Mouse (Mus musculus): ENCODE data around the gene Map3k20.
A peak's percentile ranks its signal among the peaks of the same experiment; 100 is the strongest.

Map3k20 gene

GRCm38 (mm10) chr2:72285256-72285887 lies at the start of gene Map3k20:
TSS of gene Map3k20 (plus strand) at chr2:72285637.
- peak; percentile 54 for DNase-seq (ENCODE audit: low read depth)

GRCm38 (mm10) chr2:72238421-72238820 lies 47.0 kb upstream of the Map3k20 start:
- no peak for DNase-seq (ENCODE audit: low read depth)

DNA sequence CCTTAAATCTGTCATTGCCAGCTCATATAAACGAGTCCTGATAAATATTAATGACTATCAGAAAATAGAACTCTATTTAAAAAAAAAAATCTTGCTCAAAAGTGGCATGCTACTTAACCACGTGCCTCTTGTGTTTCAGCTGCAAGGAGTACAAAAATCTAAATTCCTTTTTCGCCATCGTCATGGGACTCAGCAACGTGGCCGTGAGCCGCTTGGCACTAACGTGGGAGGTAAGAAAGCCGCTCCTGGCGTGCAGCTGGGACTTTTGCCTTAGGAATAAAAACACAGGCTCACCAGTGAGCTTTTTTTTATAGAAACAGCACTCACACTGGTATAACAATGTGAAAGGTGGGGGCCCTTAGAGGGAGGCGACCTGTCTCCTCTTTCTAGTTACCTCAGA lies 46.5 kb upstream of the Map3k20 start:
- DNase-seq (ENCODE audit: low read depth) = no peak

- DNase-seq (ENCODE audit: low read depth) = no peak
Observed at GRCm38 (mm10) chr2:72239456-72239855, 46.0 kb upstream of the Map3k20 start.

GRCm38 (mm10) chr2:72239993-72240392 lies 45.4 kb upstream of the Map3k20 start:
- no peak for DNase-seq (ENCODE audit: low read depth)

DNA sequence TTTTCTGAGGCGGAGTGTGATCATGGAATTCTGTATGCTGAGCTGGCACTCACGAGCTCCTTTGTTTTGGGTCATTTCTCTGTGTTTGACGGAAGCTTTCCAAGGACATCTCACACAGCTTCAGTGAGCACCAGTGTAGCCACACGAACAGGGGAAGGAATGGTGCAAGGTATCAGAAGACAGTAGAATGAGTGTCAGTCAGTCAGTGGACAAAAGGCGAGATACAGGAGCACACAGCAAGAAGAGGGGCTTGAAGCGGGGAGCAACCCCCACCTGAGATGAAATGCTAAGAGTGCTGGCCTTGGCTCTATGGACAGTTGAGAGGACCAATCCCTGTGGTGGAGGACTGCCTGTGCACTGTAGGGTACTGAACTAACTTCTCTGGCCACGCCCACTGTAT lies 44.7 kb upstream of the Map3k20 start:
- no peak for DNase-seq (ENCODE audit: low read depth)

- DNase-seq (ENCODE audit: low read depth) = no peak
Observed at GRCm38 (mm10) chr2:72241714-72242472, 43.5 kb upstream of the Map3k20 start.

DNA sequence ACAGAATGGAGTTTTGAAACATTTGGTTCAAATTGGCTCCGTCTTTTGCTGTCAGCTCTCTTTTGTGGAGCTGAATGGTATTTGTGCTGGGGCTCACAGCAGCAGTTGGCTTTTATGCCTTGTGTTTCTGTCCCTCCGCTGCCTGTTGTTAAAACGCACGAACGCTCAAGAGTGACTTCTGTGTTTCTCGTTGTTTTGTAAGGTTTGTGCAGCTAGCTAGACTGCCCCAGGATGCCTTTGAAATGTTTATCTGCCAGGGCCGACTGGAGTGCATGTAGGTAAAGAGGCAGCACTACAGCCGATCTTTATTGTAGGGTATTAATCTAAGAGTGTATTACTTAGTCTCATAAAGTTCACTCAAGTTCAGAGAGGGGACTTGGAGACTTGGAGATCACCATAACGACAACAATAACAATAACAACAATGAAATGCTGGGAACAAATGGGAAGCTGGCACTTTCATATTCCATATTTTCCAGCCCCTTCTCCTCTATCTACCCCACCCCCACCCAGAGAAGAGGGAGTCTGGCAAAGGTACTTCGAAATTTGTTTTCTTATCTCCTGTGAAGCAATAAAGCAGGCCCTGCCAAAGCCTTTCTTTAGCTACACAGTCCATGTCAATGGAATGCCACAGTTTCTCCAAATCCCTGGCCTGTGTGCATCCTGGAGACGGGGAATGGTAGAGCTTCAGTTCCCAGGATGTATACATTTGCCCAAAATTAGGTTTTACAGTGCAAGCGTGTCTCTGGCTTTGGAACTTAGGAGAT lies 42.3 kb upstream of the Map3k20 start:
- DNase-seq (ENCODE audit: low read depth) = no peak

DNA sequence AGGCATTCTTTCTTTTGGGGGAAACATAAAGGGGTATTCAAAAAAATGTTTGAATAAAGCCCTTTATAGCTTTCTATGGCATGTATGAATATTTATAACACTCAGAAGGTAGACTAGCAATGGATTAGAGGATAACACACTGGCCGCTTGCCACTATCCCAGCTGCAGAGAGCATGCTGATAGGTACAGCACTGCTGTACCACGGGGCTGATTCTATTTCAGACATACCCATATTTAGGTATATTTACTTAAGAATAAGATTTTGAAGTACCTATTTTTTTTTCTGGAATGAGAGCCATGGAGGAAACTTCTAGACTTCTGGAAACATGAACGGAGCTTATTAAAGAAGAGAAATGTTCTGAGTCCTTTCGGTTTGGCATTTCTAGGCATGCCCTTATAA lies 39.8 kb upstream of the Map3k20 start:
- DNase-seq (ENCODE audit: low read depth) = no peak

DNA sequence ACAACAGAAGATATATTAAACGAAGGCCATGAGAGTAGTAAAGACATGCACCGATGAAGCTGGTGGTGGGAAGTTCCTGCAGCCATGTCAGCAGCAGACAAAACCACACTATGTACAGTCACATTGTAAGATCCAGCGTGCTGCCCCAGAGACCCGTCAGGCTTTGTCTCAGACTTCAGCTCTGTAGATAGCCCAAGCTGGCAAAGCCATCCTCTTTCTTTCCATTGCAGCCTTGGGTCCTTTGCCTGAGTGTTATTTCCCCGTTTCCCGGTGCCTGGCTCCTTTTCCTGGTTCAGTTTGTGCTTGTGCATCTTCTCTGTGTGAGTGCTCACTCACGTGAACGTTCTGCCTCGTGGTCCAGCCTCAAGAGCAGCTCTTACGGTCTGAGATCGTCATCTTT lies 39.1 kb upstream of the Map3k20 start:
- no peak for DNase-seq (ENCODE audit: low read depth)

DNA sequence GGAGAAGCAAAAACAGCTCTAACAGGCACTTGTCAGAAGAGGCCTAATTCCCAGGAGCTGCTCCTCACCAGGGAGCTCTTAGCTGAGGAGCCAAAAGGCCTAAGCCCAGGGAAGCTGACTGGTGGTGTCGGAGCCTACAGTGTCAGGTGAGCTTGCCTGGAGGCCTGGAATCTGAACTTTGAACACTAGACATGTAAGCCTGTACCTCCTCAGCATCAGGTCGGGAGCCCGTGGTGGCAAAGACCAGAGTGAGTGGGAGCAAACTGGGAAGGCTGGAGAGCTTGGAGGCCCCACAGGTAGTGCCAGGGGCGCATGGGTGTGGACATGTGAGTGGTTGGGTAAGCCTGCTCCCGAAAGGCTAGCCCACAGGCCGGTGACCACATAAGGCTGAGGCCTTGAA lies 37.6 kb upstream of the Map3k20 start:
- no peak for DNase-seq (ENCODE audit: low read depth)

DNA sequence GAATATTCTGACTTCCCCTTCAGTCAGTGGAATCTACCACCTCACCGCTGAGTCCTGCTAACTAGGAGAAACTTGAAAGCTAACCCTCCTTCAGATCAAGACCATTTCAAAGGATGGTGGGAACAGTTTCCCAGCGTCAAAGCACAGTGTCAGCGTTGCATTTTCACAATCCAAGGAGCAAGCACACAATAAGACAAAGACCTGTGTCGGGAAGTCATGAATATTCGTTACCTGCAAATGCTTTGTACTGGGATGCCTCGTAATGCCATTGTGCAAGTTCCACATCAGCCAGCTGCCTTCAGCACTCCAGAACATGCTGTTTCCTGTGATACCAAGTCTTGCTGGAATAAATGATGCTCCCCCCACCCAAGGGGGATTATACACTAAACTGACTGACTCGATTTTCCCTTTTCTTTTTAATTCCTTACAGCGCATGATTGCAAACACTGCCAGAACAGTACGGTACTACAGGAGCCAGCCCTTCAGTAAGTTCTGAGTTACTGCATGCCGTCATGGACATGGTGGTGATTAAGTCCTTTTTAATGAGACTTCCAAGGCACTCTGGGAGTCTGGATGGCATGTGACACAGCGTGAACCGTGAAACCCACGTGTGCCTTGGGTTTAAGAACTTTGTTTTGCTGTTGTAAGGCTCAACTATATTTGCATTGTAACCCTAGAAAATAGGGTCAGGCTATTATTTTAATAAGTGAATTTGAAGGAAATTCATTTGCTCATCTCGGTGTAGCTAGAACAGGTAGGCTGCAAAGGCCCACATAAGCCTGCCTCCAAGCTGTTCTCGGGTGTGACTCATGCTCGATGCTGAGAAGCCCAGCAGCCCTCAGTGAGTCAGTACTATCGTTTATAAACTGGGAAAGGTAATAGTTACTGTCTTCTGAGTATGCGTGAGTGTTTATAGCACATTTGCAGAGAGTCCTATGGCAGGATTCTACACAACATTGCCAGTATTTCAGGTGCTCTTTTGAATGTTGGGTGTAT lies 32.6 kb upstream of the Map3k20 start:
- no peak for DNase-seq (ENCODE audit: low read depth)

DNA sequence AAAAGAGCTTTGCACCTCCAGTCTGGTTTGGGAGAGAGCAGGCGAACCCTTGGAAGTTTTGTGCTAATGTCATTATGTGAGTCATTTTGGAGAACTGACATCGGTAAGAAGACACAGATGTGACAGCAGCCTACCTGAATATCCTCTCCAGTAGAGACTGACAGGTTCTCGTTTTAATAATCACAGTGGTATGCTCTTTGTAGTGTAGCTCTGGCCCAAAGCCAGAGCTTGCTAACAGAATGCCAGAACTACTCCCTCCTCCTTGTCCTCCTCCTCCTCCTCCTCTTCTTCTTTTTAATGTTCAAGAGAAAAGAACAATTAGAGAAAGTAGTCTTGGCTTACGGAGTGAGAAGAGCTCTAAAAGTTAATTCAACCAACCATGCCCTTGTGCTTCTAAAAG lies 31.6 kb upstream of the Map3k20 start:
- no peak for DNase-seq (ENCODE audit: low read depth)

- DNase-seq (ENCODE audit: low read depth) = no peak
Observed at GRCm38 (mm10) chr2:72254813-72255582, 30.4 kb upstream of the Map3k20 start.

GRCm38 (mm10) chr2:72260704-72261103 lies 24.7 kb upstream of the Map3k20 start:
- DNase-seq (ENCODE audit: low read depth) = no peak

GRCm38 (mm10) chr2:72262814-72263480 lies 22.5 kb upstream of the Map3k20 start:
- DNase-seq (ENCODE audit: low read depth) = no peak

DNA sequence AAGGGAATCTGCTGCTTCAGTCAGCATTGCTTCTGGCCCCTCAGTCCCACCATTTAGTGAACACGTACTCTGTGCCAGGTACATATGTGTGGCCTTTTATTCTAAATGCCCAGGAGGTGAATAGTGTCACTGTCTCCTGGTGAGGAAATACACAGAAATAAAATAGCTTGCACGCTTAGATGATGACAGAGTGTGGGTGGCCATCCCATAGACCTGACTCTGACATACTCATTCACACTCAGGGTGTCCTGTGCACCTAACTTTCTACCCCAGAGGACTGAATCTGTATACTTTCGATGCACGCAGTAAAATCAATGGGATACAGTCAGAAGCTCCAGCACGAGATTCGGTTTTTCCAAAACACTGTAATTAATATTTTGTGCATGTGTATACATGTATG lies 18.0 kb upstream of the Map3k20 start:
- no peak for DNase-seq (ENCODE audit: low read depth)

GRCm38 (mm10) chr2:72269651-72270341 lies 15.6 kb upstream of the Map3k20 start:
- no peak for DNase-seq (ENCODE audit: low read depth)

DNA sequence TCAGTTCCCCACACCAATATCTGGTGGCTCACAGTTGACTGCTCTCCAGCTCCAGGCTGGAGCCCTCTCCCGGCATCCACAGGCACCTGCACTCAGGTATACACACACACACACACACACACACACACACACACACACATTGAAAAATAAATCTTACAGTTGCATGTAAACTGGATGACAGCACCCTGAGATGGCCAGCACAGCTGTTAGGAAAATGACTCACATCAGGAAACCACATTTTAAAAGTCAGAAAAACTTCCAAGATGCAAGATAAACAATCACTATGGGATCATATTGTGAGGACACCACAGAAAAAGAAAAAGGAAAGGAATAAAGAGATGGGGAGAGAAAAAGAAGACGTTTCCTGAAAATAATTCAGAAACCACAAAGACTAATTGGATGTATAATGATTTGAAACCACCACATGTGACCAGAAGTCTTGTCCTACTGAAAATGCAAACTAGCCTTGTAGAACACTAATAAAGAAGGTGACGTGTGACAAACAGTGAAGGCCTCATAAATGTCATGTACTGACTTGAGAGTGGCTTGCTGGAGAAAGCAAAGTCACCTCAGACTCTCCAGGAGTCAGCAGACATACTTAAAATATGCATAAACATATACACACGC lies 7.1 kb upstream of the Map3k20 start:
- no peak for DNase-seq (ENCODE audit: low read depth)

All from induced T-regulatory cell, adult 2 months (primary cell).